Mouse (Mus musculus) cortical plate, adult 2 months (tissue): ENCODE measurements around the gene Cluap1. TPM values are rescaled to one million over a fixed set of nuclear protein-coding genes. Genes with fewer than 3 reads are reported as not detected.

Experiments used
- H3K27ac ChIP-seq: fragments of 200-500 bp; 2 replicates; pipeline ENCODE4 v1.5.1; 2012; ENCODE audit warnings: low read length, control low read depth, inconsistent platforms; ENCODE audit not compliant: insufficient read depth
- H3K4me1 ChIP-seq: fragments of 200-500 bp; 2 replicates; pipeline ENCODE4 v1.6.1; 2011; ENCODE audit warnings: low read length; ENCODE audit not compliant: control insufficient read depth, insufficient read depth
- H3K4me3 ChIP-seq: fragments of 200-500 bp; 2 replicates; pipeline ENCODE4 v1.5.1; 2011; ENCODE audit warnings: mild to moderate bottlenecking, low read length, control low read depth; ENCODE audit not compliant: insufficient read depth
- CTCF ChIP-seq: fragments of 200-500 bp; IDR thresholded peaks from 2 replicates; pipeline ENCODE4 v1.5.1; 2011; ENCODE audit warnings: mild to moderate bottlenecking, control low read depth, low read length; ENCODE audit not compliant: insufficient read depth; ENCODE audit errors: extremely low read depth
- POLR2A ChIP-seq: fragments of 200-500 bp; IDR thresholded peaks from 2 replicates; pipeline ENCODE4 v1.6.1; 2011; ENCODE audit warnings: mild to moderate bottlenecking, low read length, control low read depth; ENCODE audit not compliant: insufficient read depth; ENCODE audit errors: extremely low read depth
- polyA plus RNA-seq: library from polyadenylated mRNA; depleted of rRNA; stranded (reverse); fragments of >200 nt; gene quantifications from 2 replicates; pipeline ENCODE4 v1.2.3, GENCODE M21; 2012; rRNA removed

Gene Cluap1
- polyA plus RNA-seq, 1 experiment: 25.2 TPM

DNA sequence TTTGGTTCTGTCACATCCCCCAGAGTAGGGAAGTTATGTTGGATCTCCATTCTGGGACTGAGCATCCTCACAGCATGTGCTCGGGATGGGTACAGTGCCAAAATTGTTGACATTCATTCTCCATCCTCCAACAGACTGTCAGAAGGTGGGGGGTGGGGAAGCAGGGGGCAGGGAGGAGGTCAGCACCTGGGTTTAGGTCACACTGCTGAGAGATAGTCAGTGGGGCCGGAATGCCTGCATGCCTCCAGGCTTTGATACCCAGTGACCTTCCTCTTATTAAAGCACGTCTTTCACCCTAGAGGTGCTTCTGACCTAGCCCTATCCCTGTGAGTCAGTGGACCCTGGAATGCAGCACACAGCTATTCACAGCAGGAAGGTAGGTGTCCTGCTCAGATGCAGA, 68.1 kb downstream of the Cluap1 start:
- Histone ChIP-seq H3K4me1 (no peaks in the 10 kb centered on the region), H3K4me3 (no peak overlapping the region), H3K27ac (no peak overlapping the region)
- TF ChIP-seq POLR2A (no peak), CTCF (no peak)

DNA sequence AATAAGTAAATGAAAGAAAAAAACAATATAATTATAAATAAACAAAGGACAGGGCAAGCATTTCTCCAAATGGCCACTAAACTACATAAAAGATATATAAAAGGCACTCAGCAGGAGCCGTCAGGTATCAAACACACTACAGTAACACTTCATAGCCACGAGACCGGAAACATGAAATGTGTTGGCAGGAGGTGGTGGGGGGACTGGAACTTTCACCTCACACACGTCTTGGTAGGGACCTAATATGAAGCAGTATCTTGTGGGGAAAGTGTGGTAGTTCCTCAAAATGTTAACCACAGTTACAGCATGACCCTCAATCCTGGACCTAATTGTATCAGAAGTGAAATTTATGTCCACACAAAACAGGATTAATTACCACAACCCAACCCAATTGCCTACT, 73.6 kb downstream of the Cluap1 start:
- no peak overlapping the region for H3K4me3 ChIP-seq
- TF ChIP-seq CTCF (no peak), POLR2A (no peak)
- no peak overlapping the region for H3K27ac ChIP-seq
- H3K4me1 ChIP-seq: no peaks in the 10 kb centered on the region

DNA sequence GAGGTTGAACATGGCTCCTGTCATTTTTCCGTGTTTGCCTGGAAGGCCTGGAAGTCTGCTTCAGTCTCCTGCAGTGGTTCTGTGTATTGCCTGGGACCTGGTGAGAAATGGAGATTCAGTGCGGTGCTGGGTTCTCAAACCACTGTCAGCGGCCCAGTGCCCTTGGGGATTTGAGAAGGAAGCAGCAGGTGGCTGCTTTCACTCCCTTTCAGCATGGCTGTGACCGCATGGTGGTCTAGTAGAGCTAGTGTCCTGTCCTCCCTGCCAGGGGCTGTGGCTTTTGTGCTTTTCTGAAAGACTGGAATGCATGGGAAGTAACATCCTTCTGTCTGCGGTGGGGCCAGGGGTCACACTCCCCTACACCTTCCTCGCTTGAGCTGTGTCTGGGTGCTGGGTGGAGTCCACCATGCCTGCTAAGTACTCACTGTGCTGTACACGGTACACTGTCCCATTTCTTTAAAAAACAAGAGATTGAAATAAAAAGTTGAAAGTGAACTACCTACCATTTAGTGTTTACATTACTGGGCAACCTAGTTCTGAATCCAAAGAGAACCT, 74.6 kb downstream of the Cluap1 start:
- no peaks in the 10 kb centered on the region for H3K4me1 ChIP-seq
- H3K27ac ChIP-seq: no peak overlapping the region
- H3K4me3 ChIP-seq: no peak overlapping the region
- TF ChIP-seq POLR2A (no peak), CTCF (no peak)

DNA sequence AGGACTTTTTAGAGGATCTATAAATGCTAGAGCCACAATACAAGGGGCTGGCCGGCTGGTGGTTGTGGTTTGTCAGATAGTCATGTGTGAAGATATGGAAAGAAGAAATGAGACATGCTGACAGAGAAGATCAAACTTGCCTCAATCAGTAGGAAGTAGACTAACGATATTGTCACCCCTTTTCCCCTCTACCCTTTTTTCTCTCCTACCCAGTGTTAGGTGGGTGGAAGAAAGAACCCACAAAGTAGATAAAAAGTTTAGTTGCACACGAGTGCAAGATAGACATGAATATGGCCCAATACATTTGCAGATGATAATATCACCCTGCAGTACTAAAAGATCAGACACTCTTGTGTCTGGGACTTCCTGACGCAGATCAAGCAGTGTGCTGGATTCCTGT, 79.8 kb downstream of the Cluap1 start:
- TF ChIP-seq POLR2A (no peak), CTCF (no peak)
- no peak overlapping the region for H3K27ac ChIP-seq
- no peaks in the 10 kb centered on the region for H3K4me1 ChIP-seq
- no peak overlapping the region for H3K4me3 ChIP-seq

Other genes with a start within 250 kb of the Cluap1 start
- 0.04 TPM in 1 of 2 replicates, not detected in the other for gene Mefv, start 190.7 kb upstream of the Cluap1 start, polyA plus RNA-seq
- gene Zfp263, start 164.7 kb upstream of the Cluap1 start, polyA plus RNA-seq: 17.8 and 18.3 TPM in 2 replicates
- gene Olfr15, start 77.9 kb upstream of the Cluap1 start, polyA plus RNA-seq: not detected in 2 replicates
- 3.3 and 3.4 TPM in 2 replicates for gene Zfp174, start 61.5 kb upstream of the Cluap1 start, polyA plus RNA-seq
- 112 and 113 TPM in 2 replicates for gene Naa60, start 36.4 kb upstream of the Cluap1 start, polyA plus RNA-seq
- 11.4 and 11.7 TPM in 2 replicates for gene Zfp597, start 24.2 kb upstream of the Cluap1 start, polyA plus RNA-seq
- gene Gm20695, start 24.2 kb upstream of the Cluap1 start, polyA plus RNA-seq: 0.45 and 0.54 TPM in 2 replicates
- gene 1700037C18Rik, start 112 bp upstream of the Cluap1 start, polyA plus RNA-seq: 8.8 and 9.5 TPM in 2 replicates
- 0.83 and 0.92 TPM in 2 replicates for gene Nlrc3, start 67.8 kb downstream of the Cluap1 start, polyA plus RNA-seq
- 36.0 and 37.2 TPM in 2 replicates for gene Slx4, start 95.0 kb downstream of the Cluap1 start, polyA plus RNA-seq
- not detected in 2 replicates for gene Dnase1, start 128.1 kb downstream of the Cluap1 start, polyA plus RNA-seq
- gene Trap1, start 169.0 kb downstream of the Cluap1 start, polyA plus RNA-seq: 75.8 and 77.7 TPM in 2 replicates